Mouse (Mus musculus) neural tube, embryonic 12.5 days (tissue): ENCODE data around the gene Cytip. TPM values are rescaled to one million over a fixed set of nuclear protein-coding genes. Genes with fewer than 3 reads are reported as not detected.

Source experiments
- ATAC-seq: fragments of 200-750 bp; cut with Nextera tagmentation; 2 replicates; pipeline ENCODE4 v1.8.0; 2017; ENCODE audit warnings: low read depth, mild to moderate bottlenecking, moderate TSS enrichment, moderate library complexity; ENCODE audit not compliant: low FRiP score
- H3K27ac ChIP-seq: fragments of 300-500 bp; sonication (generic); 2 replicates; pipeline ENCODE4 v1.5.1; 2016
- H3K27me3 ChIP-seq: fragments of 300-500 bp; sonication (generic); replicated peaks from 2 replicates; pipeline ENCODE4 v1.6.1; 2016; ENCODE audit warnings: mild to moderate bottlenecking
- H3K36me3 ChIP-seq: fragments of 300-500 bp; sonication (generic); 2 replicates; pipeline ENCODE4 v1.6.1; 2016; ENCODE audit warnings: mild to moderate bottlenecking
- H3K4me1 ChIP-seq: fragments of 300-500 bp; sonication (generic); 2 replicates; pipeline ENCODE4 v1.6.1; 2016
- H3K4me2 ChIP-seq: fragments of 300-500 bp; sonication (generic); replicated peaks from 2 replicates; pipeline ENCODE4 v1.6.1; 2016; ENCODE audit warnings: mild to moderate bottlenecking
- H3K4me3 ChIP-seq: fragments of 300-500 bp; sonication (generic); 2 replicates; pipeline ENCODE4 v1.5.1; 2016
- H3K9ac ChIP-seq: fragments of 300-500 bp; sonication (generic); 2 replicates; pipeline ENCODE4 v1.6.1; 2016; ENCODE audit warnings: mild to moderate bottlenecking
- H3K9me3 ChIP-seq: fragments of 300-500 bp; sonication (generic); 2 replicates; pipeline ENCODE4 v1.6.1; 2016; ENCODE audit warnings: mild to moderate bottlenecking
- WGBS: fragments of 180-500 bp; shearing (Covaris S2); methylation state at CpG from one replicate; pipeline ENCODE4 v1.1.7; 2016; 5-methylcytosine and 5-hydroxymethylcytosine counted together
- polyA plus RNA-seq: library from polyadenylated mRNA; unstranded; fragments of >200 nt; fragmentation: Nextera tagmentation; extraction: Ambion mirVana; gene quantifications from 2 replicates; pipeline ENCODE4 v1.2.1, GENCODE M21; 2016

Cytip gene
- polyA plus RNA-seq, 1 experiment from 2014 or later: 0.42 TPM

DNA sequence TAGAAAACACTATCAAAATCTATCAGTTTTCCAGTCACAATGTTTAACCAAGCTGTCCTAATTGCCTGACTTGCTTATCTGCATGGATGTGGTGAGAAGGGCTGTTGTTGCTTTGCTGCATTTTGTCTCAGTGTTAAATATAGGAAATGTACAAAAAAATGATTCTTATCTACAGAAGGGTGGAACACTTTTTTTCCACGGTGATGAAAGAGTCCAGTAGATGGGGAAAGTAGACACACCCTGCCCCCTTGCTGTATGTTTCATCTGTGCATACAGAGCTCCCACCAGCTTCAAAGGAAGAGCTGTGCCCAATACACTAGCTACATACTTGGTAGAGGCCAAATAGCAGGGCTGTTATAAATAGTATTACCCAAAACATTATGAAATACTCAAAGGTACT is 16.3 kb downstream of the Cytip start:
- no peak for ATAC-seq
- no peaks in the 10 kb centered on the region for H3K27me3 ChIP-seq

GRCm38 (mm10) chr2:58175392-58176291 is 19.7 kb downstream of the Cytip start:
- Histone ChIP-seq H3K36me3 (no peaks in the 10 kb centered on the region), H3K9me3 (no peaks in the 10 kb centered on the region), H3K27me3 (no peaks in the 10 kb centered on the region), H3K4me2 (no peak overlapping the region), H3K27ac (no peak overlapping the region), H3K4me3 (no peak overlapping the region), H3K4me1 (0 out of 2 replicates have a peak, but pooled peaks cover 4% of the 10 kb centered on the region), H3K9ac (no peak overlapping the region)
- ATAC-seq: no peak
- 92% methylated on average over 8 of the region's 8 CpGs for WGBS

More for the DNA sequence above, 16.3 kb downstream of the Cytip start:
- Histone ChIP-seq H3K4me2 (no peak overlapping the region), H3K4me3 (no peak overlapping the region), H3K9me3 (no peaks in the 10 kb centered on the region), H3K27ac (no peak overlapping the region), H3K36me3 (no peaks in the 10 kb centered on the region), H3K9ac (no peak overlapping the region), H3K4me1 (0 out of 2 replicates have a peak, but pooled peaks cover 4% of the 10 kb centered on the region)
- 83% methylated on average over 1 of the region's 1 CpGs for WGBS

DNA sequence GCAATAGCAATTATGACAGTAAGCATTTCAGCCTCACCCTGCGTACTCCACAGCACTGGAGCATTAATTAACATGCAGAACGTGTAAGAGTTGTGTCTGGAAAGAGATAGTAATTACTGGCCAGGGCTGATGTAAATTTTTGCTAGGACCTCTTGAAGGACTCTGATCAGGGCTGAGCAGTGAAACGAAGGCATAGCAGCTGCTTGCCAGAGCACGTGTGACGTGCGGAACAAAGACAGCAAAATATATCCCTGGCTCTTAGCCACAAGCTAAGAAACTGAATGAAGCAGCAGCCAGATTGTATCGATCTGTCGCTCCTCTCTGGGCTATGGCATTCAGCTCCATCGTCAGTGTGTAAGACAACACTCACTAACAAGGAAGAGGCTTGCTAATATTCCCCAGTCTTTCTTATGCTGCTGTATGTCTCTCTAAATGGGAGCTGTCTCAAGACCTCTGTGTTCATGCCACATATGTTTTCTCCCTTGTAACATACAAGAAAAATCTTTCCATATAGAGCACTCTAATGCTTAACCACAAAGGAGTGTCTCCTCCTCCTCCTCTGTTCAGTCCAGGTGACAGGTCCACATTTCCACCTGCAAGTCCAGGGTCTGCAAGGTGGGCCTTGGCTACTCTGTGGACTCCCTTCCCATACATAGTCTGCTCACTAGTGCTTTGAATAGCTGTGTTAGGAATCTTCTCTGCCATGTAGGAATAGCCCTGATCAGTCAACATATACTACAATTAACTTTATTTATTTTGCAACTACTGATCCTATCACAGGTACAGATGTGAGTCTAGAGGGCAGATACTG is 20.7 kb downstream of the Cytip start:
- Histone ChIP-seq H3K27me3 (no peaks in the 10 kb centered on the region), H3K9me3 (no peaks in the 10 kb centered on the region), H3K4me2 (no peak overlapping the region), H3K4me1 (0 out of 2 replicates have a peak, but pooled peaks cover 4% of the 10 kb centered on the region), H3K36me3 (no peaks in the 10 kb centered on the region), H3K9ac (no peak overlapping the region), H3K4me3 (no peak overlapping the region), H3K27ac (no peak overlapping the region)
- 67% methylated on average over 9 of the region's 9 CpGs for WGBS
- ATAC-seq: peak; percentile 83

DNA sequence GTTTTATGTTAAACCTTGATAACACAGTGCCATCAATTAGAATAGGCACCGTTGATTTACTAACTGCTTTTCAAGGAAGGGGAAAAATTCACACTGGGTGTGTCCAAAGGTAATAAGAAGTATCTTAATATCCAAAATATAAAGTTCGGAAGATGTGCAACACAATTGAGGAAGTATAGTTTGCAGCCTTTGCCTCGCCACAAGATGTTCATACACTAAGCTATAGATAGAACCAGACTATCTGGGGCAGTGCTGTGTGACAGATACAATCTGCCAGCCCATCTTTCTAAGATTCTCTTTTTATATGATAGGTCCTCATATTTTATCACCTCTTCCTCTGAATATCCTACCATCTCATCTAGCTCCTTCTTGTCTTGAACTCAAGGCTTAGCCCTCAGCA is 22.4 kb downstream of the Cytip start:
- H3K36me3 ChIP-seq: no peaks in the 10 kb centered on the region
- H3K4me3 ChIP-seq: no peak overlapping the region
- no peak overlapping the region for H3K27ac ChIP-seq
- 95% methylated on average over 3 of the region's 3 CpGs for WGBS
- H3K27me3 ChIP-seq: no peaks in the 10 kb centered on the region
- H3K4me2 ChIP-seq: no peak overlapping the region
- ATAC-seq: no peak
- H3K4me1 ChIP-seq: 0 out of 2 replicates have a peak, but pooled peaks cover 4% of the 10 kb centered on the region
- no peak overlapping the region for H3K9ac ChIP-seq
- no peaks in the 10 kb centered on the region for H3K9me3 ChIP-seq

- Histone ChIP-seq H3K4me1 (no peaks in the 10 kb centered on the region), H3K4me2 (no peak overlapping the region), H3K9me3 (no peaks in the 10 kb centered on the region), H3K9ac (no peak overlapping the region), H3K36me3 (no peaks in the 10 kb centered on the region), H3K4me3 (no peak overlapping the region), H3K27me3 (no peaks in the 10 kb centered on the region), H3K27ac (no peak overlapping the region)
- 83% methylated on average over 2 of the region's 2 CpGs for WGBS
- ATAC-seq: no peak
These were observed 26.2 kb downstream of the Cytip start for GRCm38 (mm10) chr2:58169173-58169572.

GRCm38 (mm10) chr2:58167654-58168053 is 27.7 kb downstream of the Cytip start:
- ATAC-seq: no peak

DNA sequence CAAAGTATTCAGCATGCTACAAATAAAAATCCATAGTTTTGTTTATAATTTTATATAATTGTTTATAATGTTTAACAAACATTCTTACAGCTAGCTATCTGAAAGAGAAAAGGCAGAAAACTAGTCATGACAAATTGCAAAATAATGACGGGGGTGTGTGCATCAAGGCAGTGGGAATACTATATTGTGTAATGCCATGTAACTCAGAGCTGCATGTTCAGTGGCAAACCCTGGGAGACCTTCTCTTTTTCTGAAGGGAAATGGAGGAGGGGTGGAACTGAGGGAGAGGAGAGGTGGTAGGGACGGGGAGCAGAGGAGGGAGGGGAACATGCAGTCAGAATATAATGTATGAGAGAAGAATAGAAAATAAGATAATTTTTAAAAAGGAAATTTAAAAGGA is 28.6 kb downstream of the Cytip start:
- Histone ChIP-seq H3K9me3 (no peaks in the 10 kb centered on the region), H3K27me3 (no peaks in the 10 kb centered on the region), H3K27ac (no peak overlapping the region), H3K4me2 (no peak overlapping the region), H3K9ac (no peak overlapping the region), H3K4me3 (no peak overlapping the region), H3K4me1 (no peaks in the 10 kb centered on the region), H3K36me3 (no peaks in the 10 kb centered on the region)
- 76% methylated on average over 2 of the region's 2 CpGs for WGBS
- no peak for ATAC-seq

More at GRCm38 (mm10) chr2:58167654-58168053, 27.7 kb downstream of the Cytip start:
- no peaks in the 10 kb centered on the region for H3K4me1 ChIP-seq
- H3K27ac ChIP-seq: no peak overlapping the region
- H3K4me2 ChIP-seq: no peak overlapping the region
- no peak overlapping the region for H3K4me3 ChIP-seq
- H3K27me3 ChIP-seq: no peaks in the 10 kb centered on the region
- 84% methylated on average over 3 of the region's 3 CpGs for WGBS
- H3K36me3 ChIP-seq: no peaks in the 10 kb centered on the region
- H3K9ac ChIP-seq: no peak overlapping the region
- no peaks in the 10 kb centered on the region for H3K9me3 ChIP-seq

GRCm38 (mm10) chr2:58163457-58164181 is 31.7 kb downstream of the Cytip start:
- 71% methylated on average over 1 of the region's 1 CpGs for WGBS
- H3K27me3 ChIP-seq: no peaks in the 10 kb centered on the region

DNA sequence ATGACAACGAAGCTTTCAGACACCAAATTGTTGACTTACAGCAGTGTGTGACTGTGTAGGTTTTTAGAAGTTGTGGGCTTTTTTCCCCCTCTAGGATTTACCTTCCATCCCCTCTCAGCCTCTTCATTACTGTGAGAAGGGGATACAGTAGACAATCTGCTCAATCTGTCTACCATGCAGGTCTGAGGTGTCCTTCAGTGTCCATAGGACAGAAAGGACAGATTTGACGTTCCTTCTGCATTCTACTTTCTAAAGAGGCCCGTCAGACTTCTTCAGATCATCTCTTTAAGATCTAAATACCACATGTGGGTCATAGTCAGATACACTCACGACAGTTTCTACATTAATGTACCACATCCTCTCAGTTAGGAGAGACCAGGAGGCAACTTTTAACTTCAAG is 33.5 kb downstream of the Cytip start:
- no peaks in the 10 kb centered on the region for H3K27me3 ChIP-seq
- ATAC-seq: no peak
- H3K9ac ChIP-seq: no peak overlapping the region
- H3K36me3 ChIP-seq: no peaks in the 10 kb centered on the region
- no peak overlapping the region for H3K4me3 ChIP-seq
- no peaks in the 10 kb centered on the region for H3K9me3 ChIP-seq
- 82% methylated on average over 4 of the region's 4 CpGs for WGBS
- H3K27ac ChIP-seq: no peak overlapping the region
- no peaks in the 10 kb centered on the region for H3K4me1 ChIP-seq
- H3K4me2 ChIP-seq: no peak overlapping the region

More at GRCm38 (mm10) chr2:58163457-58164181, 31.7 kb downstream of the Cytip start:
- Histone ChIP-seq H3K4me2 (no peak overlapping the region), H3K4me3 (no peak overlapping the region), H3K4me1 (no peaks in the 10 kb centered on the region), H3K36me3 (no peaks in the 10 kb centered on the region), H3K9me3 (no peaks in the 10 kb centered on the region), H3K9ac (no peak overlapping the region), H3K27ac (no peak overlapping the region)
- no peak for ATAC-seq

DNA sequence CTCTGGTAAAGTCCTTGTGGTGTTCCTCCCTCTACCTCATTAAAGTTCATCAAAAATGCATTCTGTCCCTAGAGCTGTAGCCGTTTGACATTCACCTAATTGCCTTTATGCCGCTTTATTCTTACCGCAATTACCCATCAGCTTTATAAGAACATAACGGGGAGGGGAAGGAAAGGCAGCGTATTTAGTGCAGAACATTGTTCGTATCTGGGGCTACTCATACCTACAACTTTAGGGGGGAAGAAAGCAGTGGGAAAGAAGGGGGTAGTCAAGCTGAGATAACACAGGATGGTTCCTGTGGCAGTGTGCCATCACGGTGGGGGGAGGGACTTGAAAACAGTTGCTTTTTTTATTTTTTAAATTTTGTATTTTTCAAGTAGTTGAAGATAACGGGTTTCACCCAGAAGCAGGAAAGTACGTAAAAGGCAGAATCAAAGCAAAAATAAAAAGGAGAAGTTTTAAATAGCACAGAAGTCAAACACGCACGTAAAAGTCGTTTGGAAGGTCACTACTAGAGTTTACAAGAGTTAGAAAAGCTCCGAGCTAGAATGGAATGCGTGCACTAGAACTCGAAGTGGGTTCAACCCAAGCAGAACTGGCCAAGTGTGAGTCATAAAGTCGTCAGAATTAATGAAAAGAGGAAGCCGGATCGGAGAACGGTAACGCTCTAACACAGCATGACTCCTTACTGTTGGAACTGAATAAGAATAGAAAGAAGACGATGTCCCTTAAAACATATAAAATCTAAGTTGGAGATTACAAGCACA is 34.6 kb downstream of the Cytip start:
- no peaks in the 10 kb centered on the region for H3K36me3 ChIP-seq
- no peak overlapping the region for H3K27ac ChIP-seq
- 79% methylated on average over 21 of the region's 21 CpGs for WGBS
- no peaks in the 10 kb centered on the region for H3K4me1 ChIP-seq
- no peak overlapping the region for H3K9ac ChIP-seq
- no peaks in the 10 kb centered on the region for H3K27me3 ChIP-seq
- no peak overlapping the region for H3K4me2 ChIP-seq
- ATAC-seq: no peak
- H3K9me3 ChIP-seq: no peaks in the 10 kb centered on the region
- no peak overlapping the region for H3K4me3 ChIP-seq

DNA sequence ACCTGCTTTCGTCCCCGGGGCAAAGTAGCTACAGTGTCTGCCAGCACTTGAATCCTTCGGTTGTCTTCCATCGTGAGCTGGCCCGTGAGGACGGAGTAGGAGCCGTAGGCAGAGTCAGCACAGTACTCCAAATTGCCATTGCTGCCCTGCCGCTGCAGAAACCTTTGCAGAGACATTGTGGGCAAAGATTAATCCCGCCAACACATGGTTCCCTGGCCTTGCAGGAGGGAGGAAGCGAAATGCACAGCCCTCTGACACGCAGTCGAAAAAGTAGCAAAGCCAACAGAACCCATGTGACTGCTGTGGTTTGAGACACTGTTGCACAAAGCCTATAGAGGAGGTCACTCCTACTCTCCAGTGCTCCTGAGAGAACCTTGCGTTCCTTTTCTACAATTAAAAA is 35.5 kb downstream of the Cytip start:
- H3K36me3 ChIP-seq: no peaks in the 10 kb centered on the region
- H3K9ac ChIP-seq: no peak overlapping the region
- WGBS: 95% methylated on average over 13 of the region's 13 CpGs
- no peak overlapping the region for H3K4me2 ChIP-seq
- no peak overlapping the region for H3K27ac ChIP-seq
- H3K4me3 ChIP-seq: no peak overlapping the region
- no peaks in the 10 kb centered on the region for H3K27me3 ChIP-seq
- H3K9me3 ChIP-seq: no peaks in the 10 kb centered on the region
- ATAC-seq: no peak
- H3K4me1 ChIP-seq: no peaks in the 10 kb centered on the region
